Mouse (Mus musculus) heart, embryonic 10.5 days (tissue): ENCODE results near the gene Smim13. TPM values are rescaled to one million over a fixed set of nuclear protein-coding genes. Genes with fewer than 3 reads are reported as not detected.

Experiments used
- DNase-seq: peaks from one replicate; pipeline ENCODE4 v3.0.0-alpha.2; 2017; ENCODE audit warnings: low spot score
- H3K27ac ChIP-seq: fragments of 300-500 bp; sonication (generic); 2 replicates; pipeline ENCODE4 v1.5.1; 2016; ENCODE audit warnings: mild to moderate bottlenecking
- H3K27me3 ChIP-seq: fragments of 300-500 bp; sonication (generic); 2 replicates; pipeline ENCODE4 v1.6.1; 2016; ENCODE audit warnings: mild to moderate bottlenecking; ENCODE audit not compliant: poor library complexity, insufficient read depth, severe bottlenecking
- H3K36me3 ChIP-seq: fragments of 300-500 bp; sonication (generic); 2 replicates; pipeline ENCODE4 v1.6.1; 2016; ENCODE audit warnings: mild to moderate bottlenecking, moderate library complexity
- H3K4me1 ChIP-seq: fragments of 300-500 bp; sonication (generic); 2 replicates; pipeline ENCODE4 v1.6.1; 2016; ENCODE audit warnings: mild to moderate bottlenecking
- H3K4me3 ChIP-seq: fragments of 300-500 bp; sonication (generic); 2 replicates; pipeline ENCODE4 v1.5.1; 2016; ENCODE audit warnings: mild to moderate bottlenecking, moderate library complexity
- H3K9me3 ChIP-seq: fragments of 300-500 bp; sonication (generic); 2 replicates; pipeline ENCODE4 v1.6.1; 2016; ENCODE audit warnings: mild to moderate bottlenecking, moderate library complexity
- WGBS: fragments of 180-500 bp; shearing (Covaris S2); methylation state at CpG from one replicate; pipeline ENCODE4 v1.1.7; 2016; 5-methylcytosine and 5-hydroxymethylcytosine counted together
- polyA plus RNA-seq: library from polyadenylated mRNA; unstranded; fragments of >200 nt; fragmentation: Nextera tagmentation; extraction: Ambion mirVana; gene quantifications from 2 replicates; pipeline ENCODE4 v1.2.1, GENCODE M21; 2016

Gene Smim13
- polyA plus RNA-seq, 1 experiment from 2014 or later: 11.4 TPM

DNA sequence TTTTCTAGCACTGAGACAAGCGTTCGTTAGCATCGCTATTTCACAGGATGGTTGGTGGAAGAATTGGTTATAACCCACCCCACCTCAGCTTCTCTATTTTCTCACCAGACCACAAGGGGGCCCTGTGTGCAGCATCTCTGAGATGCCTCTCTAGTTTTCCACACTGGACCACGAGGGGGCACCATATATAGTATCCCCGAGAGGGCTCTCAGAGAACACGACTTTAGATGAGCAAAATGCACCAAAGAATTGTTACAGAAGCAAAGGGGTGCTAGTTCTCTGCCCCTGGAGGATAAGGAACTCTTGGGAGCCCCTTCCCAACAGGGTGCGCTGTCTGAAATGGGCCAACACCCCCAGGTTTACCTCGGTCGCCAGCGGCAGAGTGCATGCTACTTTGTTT lies 53.1 kb downstream of the Smim13 start:
- 58% methylated on average over 10 of the region's 10 CpGs for WGBS
- H3K4me3 ChIP-seq: no peak overlapping the region
- DNase-seq: no peak
- no peaks in the 10 kb centered on the region for H3K9me3 ChIP-seq
- H3K36me3 ChIP-seq: no peaks in the 10 kb centered on the region
- H3K4me1 ChIP-seq: peaks cover 20% of the 10 kb centered on the region
- H3K27ac ChIP-seq: no peak overlapping the region
- 0 out of 2 replicates have a peak, but pooled peaks cover 4% of the 10 kb centered on the region for H3K27me3 ChIP-seq

DNA sequence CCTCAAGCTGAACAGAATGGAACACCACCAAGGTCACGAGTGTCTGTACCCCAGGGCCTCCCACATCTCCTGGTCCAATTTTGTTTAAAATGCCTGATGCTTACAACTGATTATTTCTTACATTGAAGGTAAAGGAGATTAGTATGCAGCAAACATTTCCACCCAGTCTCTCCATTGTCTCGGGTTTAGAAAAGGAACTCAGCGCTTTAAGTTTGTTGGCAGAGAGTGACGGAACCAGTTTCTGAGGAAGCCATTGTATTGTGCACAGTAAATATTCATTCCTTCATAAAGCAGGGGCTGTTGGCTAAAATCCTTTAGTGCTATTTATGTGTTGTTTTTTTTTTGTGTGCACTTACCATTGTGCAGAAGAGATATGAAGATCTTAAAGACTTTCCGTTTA lies 71.1 kb downstream of the Smim13 start:
- H3K27me3 ChIP-seq: no peaks in the 10 kb centered on the region
- DNase-seq: no peak
- H3K36me3 ChIP-seq: peaks cover 21% of the 10 kb centered on the region
- 85% methylated on average over 5 of the region's 5 CpGs for WGBS
- H3K4me3 ChIP-seq: no peak overlapping the region
- no peaks in the 10 kb centered on the region for H3K9me3 ChIP-seq
- no peaks in the 10 kb centered on the region for H3K4me1 ChIP-seq
- H3K27ac ChIP-seq: no peak overlapping the region

DNA sequence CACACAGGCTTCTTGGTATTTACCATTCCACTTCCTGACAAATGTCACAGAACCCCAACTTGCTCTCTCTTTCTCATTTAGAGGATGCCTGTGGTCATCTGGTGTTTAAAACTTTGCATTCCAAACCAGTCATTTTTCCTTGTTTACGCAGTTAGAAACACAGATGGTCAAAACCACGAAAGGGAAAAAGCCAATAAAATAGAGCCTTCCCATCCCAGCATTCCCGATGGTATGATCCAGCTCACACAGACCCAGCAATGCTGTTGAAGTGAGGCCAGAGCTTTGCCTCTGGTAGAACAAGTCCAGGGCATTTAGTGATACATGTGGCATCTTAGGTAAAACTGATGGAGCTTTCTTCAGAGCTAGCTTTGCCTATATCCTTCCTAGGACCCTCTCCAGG lies 71.8 kb downstream of the Smim13 start:
- Histone ChIP-seq H3K4me3 (no peak overlapping the region), H3K27ac (no peak overlapping the region), H3K4me1 (no peaks in the 10 kb centered on the region), H3K9me3 (no peaks in the 10 kb centered on the region), H3K36me3 (peaks cover 14% of the 10 kb centered on the region), H3K27me3 (no peaks in the 10 kb centered on the region)
- no peak for DNase-seq
- 83% methylated on average over 3 of the region's 3 CpGs for WGBS

DNA sequence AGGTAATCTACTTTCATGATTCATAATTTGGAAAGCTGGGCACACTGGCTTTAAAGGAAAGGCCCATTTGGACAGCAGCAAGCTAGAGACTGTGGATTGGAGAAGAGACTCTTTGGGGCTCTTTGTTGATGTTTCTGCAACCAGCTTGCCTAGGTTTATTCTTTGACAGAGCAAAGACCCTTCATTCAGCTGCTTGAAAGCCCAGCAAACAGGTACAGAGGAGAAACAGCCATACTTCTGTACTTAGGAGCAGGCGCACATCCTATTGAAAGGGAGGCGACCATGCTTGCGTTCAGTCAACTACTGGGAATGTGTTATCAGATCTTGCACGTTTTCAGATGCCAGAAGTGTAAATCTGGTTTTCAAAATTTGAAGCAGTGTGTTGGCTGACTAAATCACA lies 75.0 kb downstream of the Smim13 start:
- 79% methylated on average over 4 of the region's 4 CpGs for WGBS
- Histone ChIP-seq H3K27ac (no peak overlapping the region), H3K4me1 (0 out of 2 replicates have a peak, but pooled peaks cover 2% of the 10 kb centered on the region), H3K4me3 (no peak overlapping the region), H3K27me3 (no peaks in the 10 kb centered on the region), H3K36me3 (peaks cover 4% of the 10 kb centered on the region; the same call in 1 of the 2 replicates), H3K9me3 (no peaks in the 10 kb centered on the region)
- no peak for DNase-seq

DNA sequence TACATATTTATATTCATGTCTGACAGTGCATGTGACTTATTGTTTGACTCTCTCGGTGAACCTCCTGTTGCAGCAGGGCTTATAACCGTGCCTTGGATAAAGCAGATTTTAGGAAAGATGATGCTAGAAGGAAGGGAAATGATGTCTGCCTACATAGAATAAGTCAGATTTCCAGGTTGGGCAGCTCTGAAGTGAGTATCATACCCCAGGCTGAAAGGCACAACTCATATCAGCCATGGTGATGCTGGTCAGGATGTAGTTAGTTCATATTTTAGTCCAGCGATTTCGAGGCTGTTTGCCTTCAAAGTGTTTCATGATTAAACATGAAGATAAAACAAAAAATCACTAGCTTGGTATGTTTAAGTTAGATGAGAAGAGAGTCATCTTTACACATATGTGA lies 75.7 kb downstream of the Smim13 start:
- 84% methylated on average over 4 of the region's 4 CpGs for WGBS
- Histone ChIP-seq H3K9me3 (no peaks in the 10 kb centered on the region), H3K36me3 (peaks cover 7% of the 10 kb centered on the region; the same call in 1 of the 2 replicates), H3K27me3 (no peaks in the 10 kb centered on the region), H3K4me1 (0 out of 2 replicates have a peak, but pooled peaks cover 7% of the 10 kb centered on the region), H3K27ac (no peak overlapping the region), H3K4me3 (no peak overlapping the region)
- no peak for DNase-seq

DNA sequence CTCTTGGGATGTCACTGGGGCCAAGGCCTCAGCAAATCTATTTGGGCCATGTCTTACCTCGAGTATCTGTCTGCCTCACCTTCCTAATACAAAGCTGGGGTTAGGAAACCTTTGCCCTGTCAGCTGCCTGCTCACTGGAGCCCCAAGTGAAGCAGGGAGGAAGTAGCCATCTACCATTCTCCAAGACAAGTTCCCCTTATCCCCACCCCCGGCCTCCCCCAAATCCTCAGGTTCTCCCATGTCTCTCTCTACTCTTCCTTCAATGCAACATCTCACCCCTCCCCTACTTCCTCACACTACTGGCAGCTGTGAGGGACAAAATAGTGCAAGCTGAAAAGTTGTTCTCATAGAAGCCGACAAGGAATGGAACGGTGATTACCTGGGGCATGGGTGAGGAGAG lies 76.5 kb downstream of the Smim13 start:
- no peaks in the 10 kb centered on the region for H3K9me3 ChIP-seq
- no peak overlapping the region for H3K4me3 ChIP-seq
- no peak for DNase-seq
- H3K27me3 ChIP-seq: no peaks in the 10 kb centered on the region
- H3K27ac ChIP-seq: no peak overlapping the region
- peaks cover 15% of the 10 kb centered on the region; the same call in 1 of the 2 replicates for H3K4me1 ChIP-seq
- WGBS: 91% methylated on average over 4 of the region's 4 CpGs
- peaks cover 7% of the 10 kb centered on the region; the same call in 1 of the 2 replicates for H3K36me3 ChIP-seq

Other genes with a start within 250 kb of the Smim13 start
- gene Pak1ip1, start 248.8 kb upstream of the Smim13 start, polyA plus RNA-seq: 66.1 and 72.1 TPM in 2 replicates
- 322 and 328 TPM in 2 replicates for gene Tmem14c, start 233.6 kb upstream of the Smim13 start, polyA plus RNA-seq
- gene Mak, start 170.1 kb upstream of the Smim13 start, polyA plus RNA-seq: 0.43 and 0.53 TPM in 2 replicates
- 0.06 and 0.09 TPM in 2 replicates for gene Gcm2, start 138.8 kb upstream of the Smim13 start, polyA plus RNA-seq
- gene Sycp2l, start 135.5 kb upstream of the Smim13 start, polyA plus RNA-seq: not detected in 2 replicates
- 4.1 and 15.5 TPM in 2 replicates for gene Elovl2, start 29.4 kb upstream of the Smim13 start, polyA plus RNA-seq
- not detected in 2 replicates for gene Gm17364, start 24.1 kb downstream of the Smim13 start, polyA plus RNA-seq
- 14.7 and 15.8 TPM in 2 replicates for gene Nedd9, start 237.5 kb downstream of the Smim13 start, polyA plus RNA-seq